Mouse (Mus musculus) kidney, postnatal 0 days (tissue): Measurements from ENCODE around the gene Gm3404. TPM values are rescaled to one million over a fixed set of nuclear protein-coding genes. Genes with fewer than 3 reads are reported as not detected.
"Not testable (repeated sequence)": the region's sequence is repeated elsewhere in the genome, so short reads cannot be mapped to it uniquely, and the experiment has no call there.

Experiments
- ATAC-seq: fragments of 200-750 bp; cut with Nextera tagmentation; replicated peaks from 2 replicates; pipeline ENCODE4 v1.8.0; 2017; ENCODE audit warnings: low read depth, moderate number of reproducible peaks, moderate TSS enrichment, moderate library complexity; ENCODE audit not compliant: low FRiP score
- DNase-seq: peaks from one replicate; pipeline ENCODE4 v3.0.0-alpha.2; 2016; ENCODE audit warnings: low spot score
- H3K27ac ChIP-seq: fragments of 300-500 bp; sonication (generic); 2 replicates; pipeline ENCODE4 v1.5.1; 2014; ENCODE audit warnings: mild to moderate bottlenecking
- H3K27me3 ChIP-seq: fragments of 300-500 bp; sonication (generic); 2 replicates; pipeline ENCODE4 v1.6.1; 2014; ENCODE audit warnings: low read length, mixed read lengths; ENCODE audit not compliant: insufficient read depth
- H3K36me3 ChIP-seq: fragments of 300-500 bp; sonication (generic); 2 replicates; pipeline ENCODE4 v1.6.1; 2014; ENCODE audit warnings: low read length, mixed read lengths; ENCODE audit not compliant: insufficient read depth
- H3K4me1 ChIP-seq: fragments of 300-500 bp; sonication (generic); replicated peaks from 2 replicates; pipeline ENCODE4 v1.6.1; 2014; ENCODE audit warnings: antibody characterized with exemption, low read length, mixed read lengths; ENCODE audit not compliant: insufficient read depth
- H3K4me2 ChIP-seq: fragments of 300-500 bp; sonication (generic); 2 replicates; pipeline ENCODE4 v1.6.1; 2014; ENCODE audit warnings: mild to moderate bottlenecking, low read length, moderate library complexity, mixed read lengths
- H3K4me3 ChIP-seq: fragments of 300-500 bp; sonication (generic); replicated peaks from 2 replicates; pipeline ENCODE4 v1.5.1; 2014; ENCODE audit warnings: low read depth, low read length
- H3K9ac ChIP-seq: fragments of 300-500 bp; sonication (generic); 2 replicates; pipeline ENCODE4 v1.6.1; 2014; ENCODE audit warnings: low read depth, low read length
- H3K9me3 ChIP-seq: fragments of 300-500 bp; sonication (generic); replicated peaks from 2 replicates; pipeline ENCODE4 v1.6.1; 2016; ENCODE audit warnings: low read length, inconsistent platforms, mixed read lengths
- CTCF ChIP-seq: IDR thresholded peaks from 2 replicates; pipeline ENCODE4 v1.5.1; 2016; ENCODE audit warnings: antibody characterized with exemption, low read depth, mild to moderate bottlenecking, moderate library complexity
- WGBS: fragments of 180-500 bp; shearing (Covaris S2); extraction: QIAGEN DNeasy Blood & Tissue Kit; methylation state at CpG from one replicate; pipeline ENCODE4 v1.1.7; 2014; 5-methylcytosine and 5-hydroxymethylcytosine counted together
- polyA plus RNA-seq: library from polyadenylated mRNA; unstranded; fragments of >200 nt; fragmentation: Nextera tagmentation; extraction: Ambion mirVana; gene quantifications from 2 replicates; pipeline ENCODE4 v1.2.1, GENCODE M21; 2015

Gm3404 gene
- polyA plus RNA-seq, 1 experiment from 2014 or later, result not detected

- no peak overlapping the region for H3K27ac ChIP-seq
- no peak for TF ChIP-seq CTCF
- DNase-seq (no peak), ATAC-seq (no peak)
- no peaks in the 10 kb centered on the region for H3K36me3 ChIP-seq
- 80% methylated on average over 1 of the region's 1 CpGs for WGBS
- no peaks in the 10 kb centered on the region for H3K27me3 ChIP-seq
- no peak overlapping the region for H3K9ac ChIP-seq
- H3K4me2 ChIP-seq, result no peak overlapping the region
- H3K4me3 ChIP-seq, result no peak overlapping the region
- no peaks in the 10 kb centered on the region for H3K9me3 ChIP-seq
- H3K4me1 ChIP-seq, result no peaks in the 10 kb centered on the region
Measured at GRCm38 (mm10) chr5:146564259-146564658, 38.7 kb downstream of the Gm3404 start.

GRCm38 (mm10) chr5:146567054-146567453 is 41.5 kb downstream of the Gm3404 start:
- Histone ChIP-seq H3K9ac (no peak overlapping the region), H3K27ac (no peak overlapping the region), H3K36me3 (no peaks in the 10 kb centered on the region), H3K4me3 (no peak overlapping the region), H3K27me3 (no peaks in the 10 kb centered on the region), H3K9me3 (no peaks in the 10 kb centered on the region), H3K4me2 (no peak overlapping the region), H3K4me1 (no peaks in the 10 kb centered on the region)
- peak; percentile 48 for TF ChIP-seq CTCF
- ATAC-seq (no peak), DNase-seq (no peak)
- WGBS, result 69% methylated on average over 4 of the region's 4 CpGs

DNA sequence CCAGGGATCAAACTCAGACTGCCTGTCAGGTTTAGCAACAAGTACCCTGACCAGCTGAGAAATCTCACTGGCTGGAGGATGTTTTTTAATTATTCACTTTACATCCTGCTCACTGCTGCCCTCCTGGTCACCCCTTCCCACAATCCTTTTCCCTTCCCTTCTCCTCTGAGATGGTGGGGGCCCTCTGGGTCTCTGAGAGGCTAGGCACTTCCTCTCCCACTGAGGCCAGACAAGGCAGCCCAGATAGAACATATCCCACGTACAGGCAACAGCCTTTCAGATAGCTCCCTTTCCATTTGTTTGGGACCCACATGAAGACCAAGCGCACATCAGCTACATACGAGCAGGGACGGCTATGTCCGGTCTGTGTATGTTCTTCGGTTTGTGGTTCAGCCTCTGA is 44.6 kb downstream of the Gm3404 start:
- peak; percentile 35 for DNase-seq
- not testable (repeated sequence) for H3K4me3 ChIP-seq, ATAC-seq, H3K4me1 ChIP-seq, H3K27me3 ChIP-seq, H3K27ac ChIP-seq, H3K9me3 ChIP-seq, H3K9ac ChIP-seq, H3K36me3 ChIP-seq, H3K4me2 ChIP-seq
- WGBS, result 77% methylated on average over 6 of the region's 6 CpGs

- H3K9me3 ChIP-seq, H3K4me2 ChIP-seq, DNase-seq, H3K4me3 ChIP-seq, H3K4me1 ChIP-seq, H3K27me3 ChIP-seq, H3K27ac ChIP-seq, ATAC-seq, H3K9ac ChIP-seq, H3K36me3 ChIP-seq: not testable (repeated sequence)
- 52% methylated on average over 6 of the region's 6 CpGs for WGBS
Measured at GRCm38 (mm10) chr5:146571830-146572734, 46.5 kb downstream of the Gm3404 start.

- H3K27ac ChIP-seq, H3K4me3 ChIP-seq, DNase-seq, H3K4me1 ChIP-seq, H3K4me2 ChIP-seq, H3K27me3 ChIP-seq, H3K9me3 ChIP-seq, ATAC-seq, H3K9ac ChIP-seq, H3K36me3 ChIP-seq: not testable (repeated sequence)
- WGBS, result 97% methylated on average over 4 of the region's 4 CpGs
Measured at GRCm38 (mm10) chr5:146572735-146573042, 47.1 kb downstream of the Gm3404 start.

DNA sequence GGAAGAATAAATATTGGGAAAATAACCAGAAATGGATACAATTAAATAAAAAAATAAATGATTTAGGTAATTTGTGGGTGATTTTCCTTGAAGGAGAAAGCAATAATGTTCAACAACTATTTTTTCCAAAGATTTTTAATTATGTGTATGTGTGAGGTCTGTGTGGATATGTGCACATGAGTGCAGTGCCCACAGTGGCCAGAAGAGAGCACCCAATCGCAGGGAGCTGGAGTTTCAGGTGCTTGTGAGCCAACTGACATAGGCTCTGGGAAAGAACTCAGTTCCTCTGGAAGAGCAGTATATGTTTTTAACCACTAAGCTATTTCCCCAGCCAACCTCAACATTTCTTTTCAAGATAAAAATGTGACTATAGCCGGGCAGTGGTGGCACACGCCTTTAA is 51.1 kb downstream of the Gm3404 start:
- H3K27ac ChIP-seq, result no peak overlapping the region
- 86% methylated on average over 3 of the region's 3 CpGs for WGBS
- no peaks in the 10 kb centered on the region for H3K27me3 ChIP-seq
- ATAC-seq, result no peak
- no peak overlapping the region for H3K4me3 ChIP-seq
- H3K4me2 ChIP-seq, result no peak overlapping the region
- H3K36me3 ChIP-seq, result no peaks in the 10 kb centered on the region
- no peaks in the 10 kb centered on the region for H3K9me3 ChIP-seq
- DNase-seq, result no peak
- TF ChIP-seq CTCF, result no peak
- H3K4me1 ChIP-seq, result no peaks in the 10 kb centered on the region
- no peak overlapping the region for H3K9ac ChIP-seq

Other genes starting within 250 kb of the Gm3404 start
- gene Wasf3, start 140.8 kb upstream of the Gm3404 start, polyA plus RNA-seq, result 1.9 and 2.0 TPM in 2 replicates
- not detected in 2 replicates for gene Gm6408, start 43.8 kb upstream of the Gm3404 start, polyA plus RNA-seq
- gene Gm6370, start 34.4 kb upstream of the Gm3404 start, polyA plus RNA-seq, result not detected in 2 replicates
- gene 4930449I24Rik, start 23.4 kb upstream of the Gm3404 start, polyA plus RNA-seq, result not detected in 2 replicates
- not detected in 2 replicates for gene Gm3402, start 11.7 kb upstream of the Gm3404 start, polyA plus RNA-seq
- gene Gm3409, start 11.8 kb downstream of the Gm3404 start, polyA plus RNA-seq, result not detected in 2 replicates
- not detected in 2 replicates for gene Gm3415, start 30.3 kb downstream of the Gm3404 start, polyA plus RNA-seq
- 0.61 and 0.68 TPM in 2 replicates for gene Gpr12, start 59.4 kb downstream of the Gm3404 start, polyA plus RNA-seq